Mouse (Mus musculus): Measurements from ENCODE around the gene Smurf2.

- TF ChIP-seq CTCF (IDR thresholded peaks at IDR 0.05; ENCODE audit: borderline replicate concordance, extremely low read depth, insufficient read depth, insufficient read length) (no peak), POLR2A (IDR thresholded peaks at IDR 0.05; ENCODE audit: borderline replicate concordance, extremely low read depth, insufficient read depth, insufficient read length, poor library complexity, severe bottlenecking) (no peak)
These were observed 36.9 kb upstream of the Smurf2 start for GRCm38 (mm10) chr11:106957271-106957980.

Measured in brain, embryonic 14.5 days (tissue).